Mouse (Mus musculus): ENCODE measurements around the gene Slc8a2.

DNA sequence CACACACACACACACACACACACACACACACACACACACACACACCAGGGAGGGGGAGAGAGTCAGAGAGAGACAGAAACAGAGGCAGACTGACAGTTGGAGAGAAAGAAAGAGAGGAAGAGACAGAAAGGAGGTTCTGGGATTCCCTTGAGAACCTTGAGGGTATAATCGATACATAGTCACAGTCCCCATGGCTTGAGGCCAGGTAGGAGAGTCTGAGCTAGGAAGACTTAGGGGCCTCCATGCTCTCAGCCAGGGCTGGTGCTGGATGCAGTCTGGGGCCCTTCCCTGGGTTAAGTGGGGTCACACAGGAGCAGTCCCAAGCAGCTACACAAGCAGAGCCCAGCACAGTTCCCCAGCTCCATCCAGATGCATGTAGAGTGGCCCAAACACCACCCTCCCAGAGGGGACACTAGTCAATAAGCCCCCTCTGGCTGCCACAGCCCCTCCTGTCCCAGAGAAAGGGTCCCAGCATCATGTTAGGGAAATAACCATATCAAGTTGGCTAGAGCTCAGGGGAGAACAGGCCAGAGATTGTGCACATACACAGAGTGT, 43.0 kb downstream of the Slc8a2 start:
- TF ChIP-seq POLR2A (IDR thresholded peaks at IDR 0.05; ENCODE audit: insufficient read length, low read depth), result no peak
- no peak for TF ChIP-seq E2F4 (IDR thresholded peaks at IDR 0.05; ENCODE audit: insufficient read depth)
- TF ChIP-seq CEBPB (IDR thresholded peaks at IDR 0.05; ENCODE audit: insufficient read depth, poor library complexity, severe bottlenecking), result no peak
- no peak for TF ChIP-seq TCF12 (IDR thresholded peaks at IDR 0.05; ENCODE audit: insufficient read depth, poor library complexity, severe bottlenecking)

Data from myocyte (in vitro differentiated cells).